Mouse (Mus musculus): ENCODE measurements at regions not wholly inside any gene's neighbourhood (a gene's known extent, or its start where the extent isn't known, plus 50 kb on each side); places are given as distances from the start of the nearest gene placed in this dataset.

DNA sequence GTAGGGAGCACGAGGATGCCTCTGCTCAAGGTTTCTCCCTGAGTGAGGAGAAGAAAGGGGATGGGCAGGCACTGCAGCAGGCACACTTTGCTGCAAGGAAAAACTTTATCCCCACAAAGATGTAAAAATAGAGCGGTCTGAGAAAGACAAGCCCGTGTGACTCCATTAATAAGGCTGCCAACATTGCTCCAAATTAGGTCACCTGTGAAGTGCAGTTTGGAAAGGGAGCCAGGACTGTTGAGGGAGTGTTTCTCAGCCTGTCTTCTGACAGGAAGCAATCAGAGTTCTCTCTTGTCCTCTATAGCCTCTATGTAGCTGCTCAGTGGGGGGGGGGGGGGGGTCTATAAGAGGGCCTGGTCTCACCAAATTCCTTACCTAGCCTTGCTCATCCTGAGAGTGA lies 51.0 kb downstream of the Gm10234 start:
- intact Hi-C loops (cut with DNase I): no loop called here
- DNase-seq: peak; percentile 4 to 24

- intact Hi-C loops (cut with DNase I): no loop called here
- no peak for DNase-seq
These were observed 52.4 kb downstream of the Gm10234 start for GRCm38 (mm10) chr6:95374266-95374665.

DNA sequence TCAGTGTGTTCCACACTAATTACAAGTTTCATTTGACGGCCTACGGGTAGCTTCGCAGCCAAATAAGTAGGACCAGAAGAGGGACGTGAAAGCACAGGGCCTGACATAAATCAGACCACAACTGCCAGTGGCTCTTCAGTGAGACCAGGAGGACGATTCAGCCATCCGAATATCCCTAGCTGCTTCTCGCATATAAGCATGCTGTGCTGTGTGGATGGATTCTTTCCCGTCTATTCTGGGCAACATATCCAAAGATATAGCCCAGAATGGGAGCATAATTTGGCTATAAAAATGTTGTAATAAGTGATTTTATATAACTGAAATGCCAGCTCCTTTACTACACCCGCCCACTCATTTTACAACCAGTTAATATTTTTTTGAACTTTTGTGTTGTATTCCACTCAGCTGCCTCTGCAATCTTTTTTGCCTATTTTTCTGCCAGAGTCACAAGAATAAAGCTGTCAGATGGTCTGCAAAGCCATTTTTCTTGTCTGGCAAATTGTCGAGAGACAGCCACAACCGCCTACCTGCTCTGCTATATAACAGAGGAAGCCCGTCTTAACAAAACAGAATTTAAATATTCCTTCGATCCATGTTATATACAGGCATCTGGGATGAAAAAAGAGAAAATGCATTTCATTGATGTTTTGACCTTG lies 55.8 kb downstream of the Gm10234 start:
- intact Hi-C loops (cut with DNase I): no loop called here
- DNase-seq: no peak

DNA sequence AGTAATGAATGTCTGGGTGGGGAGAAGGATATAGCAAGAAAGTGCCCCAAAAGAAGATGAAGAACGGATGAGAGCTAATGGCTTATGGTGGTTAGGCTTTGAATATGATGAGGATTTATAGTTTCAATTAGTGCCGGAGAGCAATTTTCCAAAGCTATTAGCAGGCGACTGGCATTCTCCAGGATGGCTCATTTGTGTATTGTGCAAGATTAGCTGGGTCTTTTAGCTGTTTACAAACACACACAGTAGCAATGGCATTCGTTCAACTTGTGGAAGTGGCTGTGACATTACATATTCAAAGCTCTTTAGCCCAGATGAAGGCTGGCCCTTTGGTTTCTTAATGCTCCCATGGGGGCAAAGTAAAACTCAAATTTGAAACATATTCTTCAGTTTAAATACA lies 56.4 kb downstream of the Gm10234 start:
- intact Hi-C loops (cut with DNase I): no loop called here
- DNase-seq: no peak

All from heart, postnatal 10 days (tissue).